Mouse (Mus musculus) 3T3-L1 (cell line): ENCODE results near the gene Ccdc57.
"Not testable (repeated sequence)": the region's sequence is repeated elsewhere in the genome, so short reads cannot be mapped to it uniquely, and the experiment has no call there.

Source experiments
- DNase-seq: peaks from one replicate; pipeline ENCODE4 v3.0.0-alpha.2; 2015; ENCODE audit warnings: low read depth, low spot score

Gene Ccdc57

GRCm38 (mm10) chr11:120903159-120903850, 29.4 kb downstream of the Ccdc57 start:
- DNase-seq, result no peak

DNA sequence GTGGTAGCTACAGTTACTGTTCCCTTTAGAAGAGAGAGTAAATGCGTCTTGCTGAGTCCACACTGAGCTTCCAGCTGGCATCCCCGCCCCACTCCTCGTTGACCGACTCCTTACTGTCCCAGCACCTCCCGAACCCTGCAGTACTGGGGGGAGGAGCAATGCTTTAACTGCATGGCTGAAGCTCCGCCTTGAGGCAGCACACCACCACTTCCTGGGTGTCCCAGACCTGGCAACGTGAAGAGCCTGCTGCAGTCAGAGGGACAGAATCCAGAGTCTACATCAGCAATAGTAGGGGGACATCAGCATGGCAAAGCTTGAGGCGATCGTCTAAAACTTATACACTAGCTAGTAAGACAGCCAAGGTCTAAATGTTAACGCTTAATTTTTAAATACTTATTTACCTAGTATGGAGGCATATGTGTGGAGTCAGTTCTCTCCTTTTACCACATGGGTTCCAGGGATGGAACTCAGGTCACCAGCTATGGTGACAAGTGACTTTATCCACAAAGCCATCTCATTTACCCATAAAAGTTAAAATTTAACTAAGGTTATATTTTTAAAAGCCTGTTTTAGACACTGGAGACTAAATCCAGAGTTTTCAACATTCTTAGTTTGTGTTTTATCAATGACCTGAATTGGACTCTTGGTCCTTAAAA, 30.1 kb downstream of the Ccdc57 start:
- no peak for DNase-seq

GRCm38 (mm10) chr11:120901729-120902486, 30.8 kb downstream of the Ccdc57 start:
- no peak for DNase-seq

DNA sequence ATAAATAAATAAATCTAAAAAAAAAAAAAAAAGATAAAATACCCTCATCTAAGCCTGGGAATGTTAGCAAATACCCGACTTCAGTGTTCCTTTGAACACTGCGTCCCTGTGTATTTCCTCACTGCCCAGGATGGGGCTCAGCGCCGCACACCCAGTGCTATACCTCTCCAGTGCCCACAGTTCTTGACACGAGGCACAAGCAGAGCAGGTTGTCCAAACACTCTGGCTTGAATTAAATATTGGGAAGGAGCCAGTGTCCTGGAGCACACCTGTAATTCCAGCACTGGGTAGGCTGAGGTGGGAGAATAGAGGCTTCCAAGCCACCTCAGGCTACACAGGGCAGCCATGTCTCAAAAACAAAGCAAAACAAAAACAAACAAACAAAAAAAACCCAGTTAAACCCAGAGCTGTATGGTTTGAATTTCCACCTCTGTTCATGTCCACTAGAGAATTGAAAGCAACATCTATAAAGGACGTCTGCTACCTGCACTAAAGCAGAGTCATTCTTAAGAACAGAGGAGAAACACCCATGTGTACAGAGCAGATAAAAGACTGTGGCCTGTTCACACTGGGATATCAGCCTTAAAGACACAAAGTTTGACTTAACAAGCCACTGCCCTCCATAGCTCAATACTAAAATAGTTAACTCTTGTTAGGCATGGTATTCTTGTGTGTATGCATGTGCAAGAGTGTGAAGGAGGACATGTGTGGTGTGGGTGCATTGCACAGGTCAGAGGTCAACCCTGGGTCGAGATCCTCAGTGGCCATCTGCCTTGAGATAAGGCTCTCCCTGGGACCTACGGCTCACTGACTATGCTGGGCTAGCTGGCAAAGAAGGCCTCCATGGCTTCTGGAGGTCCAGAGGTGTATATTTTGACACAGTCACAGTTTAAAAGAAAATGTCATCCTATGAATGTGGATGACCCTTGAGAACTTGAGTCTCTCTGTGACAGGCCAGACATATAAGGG, 32.1 kb downstream of the Ccdc57 start:
- no peak for DNase-seq

- DNase-seq, result peak; percentile 53
These were observed 34.5 kb downstream of the Ccdc57 start for GRCm38 (mm10) chr11:120898114-120898548.

DNA sequence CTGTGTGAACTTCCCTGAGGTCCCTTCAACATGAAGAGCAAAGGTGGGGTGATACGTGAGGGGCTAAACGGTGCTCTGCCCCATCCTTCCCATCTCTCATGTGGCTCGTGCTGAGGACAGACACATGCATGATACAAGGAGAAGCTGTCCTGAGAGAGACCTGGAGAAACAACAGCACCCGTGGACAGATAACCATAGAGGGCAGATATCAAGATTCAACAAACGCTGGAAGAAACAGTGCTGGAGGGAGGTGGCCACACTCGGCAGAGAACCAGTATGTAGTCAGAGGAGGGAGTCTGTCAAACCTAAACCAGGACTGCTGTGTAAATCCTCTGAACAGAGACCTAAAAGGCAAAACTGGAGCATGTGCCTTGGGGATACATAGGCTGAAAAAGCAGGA, 37.2 kb downstream of the Ccdc57 start:
- no peak for DNase-seq

DNA sequence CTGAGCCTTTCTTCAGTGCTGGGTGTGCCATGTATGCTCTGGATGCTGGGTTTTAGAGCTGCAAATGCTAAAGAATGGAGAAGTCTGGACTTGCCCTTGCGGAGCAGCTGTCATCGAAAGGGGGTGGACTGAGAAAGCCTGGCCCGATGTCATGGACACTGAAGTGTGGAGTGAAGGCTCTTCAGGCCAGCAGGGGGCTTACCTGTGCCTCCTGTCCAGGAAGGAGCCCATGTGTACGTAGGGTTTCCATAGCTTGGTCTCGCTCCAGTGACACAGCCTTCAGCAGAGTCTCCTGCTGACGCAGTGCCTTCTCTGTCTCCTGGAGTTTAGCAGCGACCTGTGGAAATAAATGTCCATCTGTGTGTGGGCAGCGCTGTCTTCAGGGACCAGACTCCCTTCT, 38.3 kb downstream of the Ccdc57 start:
- DNase-seq, result no peak

- DNase-seq, result no peak
These were observed 43.5 kb downstream of the Ccdc57 start for GRCm38 (mm10) chr11:120889216-120889615.

GRCm38 (mm10) chr11:120888718-120889117, 44.0 kb downstream of the Ccdc57 start:
- no peak for DNase-seq

DNA sequence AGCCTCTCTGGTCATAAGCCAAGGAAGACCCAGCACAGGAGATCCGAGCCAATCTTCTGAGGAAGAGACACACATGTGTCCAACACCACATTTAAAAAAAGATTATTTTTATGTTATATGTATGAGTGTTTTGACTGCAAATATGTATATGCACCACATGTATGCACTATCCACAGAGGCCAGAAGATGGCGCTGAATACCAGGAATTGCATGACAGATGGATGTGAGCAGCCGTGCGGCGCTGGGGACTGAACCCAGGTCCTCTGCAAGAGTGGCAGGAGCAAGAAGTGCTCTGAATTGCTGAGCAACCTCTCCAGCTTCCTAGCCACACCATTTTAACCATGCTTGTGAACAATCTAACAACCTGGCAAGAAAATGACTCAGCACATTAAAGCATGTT, 45.2 kb downstream of the Ccdc57 start:
- DNase-seq, result no peak

DNA sequence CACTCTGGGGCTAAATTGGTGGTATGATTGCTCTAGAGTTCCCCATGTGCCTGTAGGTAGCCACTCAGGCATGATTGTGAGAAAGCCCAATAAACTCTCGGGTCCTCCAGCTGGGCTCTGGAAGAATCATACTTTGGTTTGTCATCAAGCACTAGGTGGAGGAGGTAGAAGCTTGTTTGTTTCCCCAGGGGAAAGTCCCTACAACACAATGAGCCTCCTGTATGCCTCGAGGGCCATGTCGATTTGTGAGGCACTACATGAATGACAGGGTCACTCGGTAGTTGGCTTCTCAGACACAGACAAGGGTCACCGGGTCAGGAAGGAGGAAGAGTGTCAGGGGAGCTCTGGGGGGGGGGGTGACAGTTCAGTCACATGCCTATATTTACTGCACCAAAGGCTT, 46.2 kb downstream of the Ccdc57 start:
- DNase-seq, result no peak

GRCm38 (mm10) chr11:120883601-120884000, 49.1 kb downstream of the Ccdc57 start:
- no peak for DNase-seq

- no peak for DNase-seq
These were observed 49.7 kb downstream of the Ccdc57 start for GRCm38 (mm10) chr11:120882931-120883330.

GRCm38 (mm10) chr11:120873206-120873605, 59.5 kb downstream of the Ccdc57 start:
- DNase-seq, result peak; percentile 26

DNA sequence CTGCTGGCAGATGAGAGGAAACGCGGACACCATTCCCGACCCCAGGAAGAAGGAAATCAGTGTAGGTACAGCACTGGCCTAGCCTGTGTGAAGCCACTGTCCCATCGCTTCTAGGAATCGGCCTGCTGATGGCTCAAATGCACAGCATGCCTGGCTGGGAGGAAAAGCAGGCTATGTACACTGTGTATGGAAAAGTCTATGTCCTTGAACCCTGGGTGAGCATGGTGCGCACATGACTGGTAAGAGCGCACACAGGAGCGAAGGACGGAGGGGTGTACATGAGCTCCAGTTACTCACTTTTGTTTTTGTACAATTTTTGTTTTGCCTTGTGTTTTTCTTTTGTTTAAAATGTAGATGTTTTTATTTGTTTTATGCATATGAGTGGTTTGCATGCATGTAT, 61.2 kb downstream of the Ccdc57 start:
- no peak for DNase-seq

DNA sequence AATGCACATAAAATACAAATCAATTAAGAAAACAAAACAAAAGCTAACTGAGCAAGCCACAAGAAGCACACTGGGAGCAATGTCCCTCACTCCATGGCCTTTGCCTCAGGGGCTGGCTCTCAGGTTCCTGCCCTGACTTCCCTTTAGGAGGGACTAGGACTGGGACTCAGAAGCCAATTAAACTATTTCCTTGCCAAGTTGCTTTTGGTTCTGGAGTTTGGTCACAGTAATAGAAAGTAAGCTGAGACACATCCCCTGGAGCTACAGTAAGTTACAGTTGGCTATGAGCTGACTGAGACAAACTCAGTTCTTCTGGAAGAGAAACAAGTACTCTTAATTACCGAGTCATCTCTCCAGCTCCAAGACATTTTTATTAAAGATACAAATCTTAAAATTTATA, 66.9 kb downstream of the Ccdc57 start:
- DNase-seq, result no peak

DNA sequence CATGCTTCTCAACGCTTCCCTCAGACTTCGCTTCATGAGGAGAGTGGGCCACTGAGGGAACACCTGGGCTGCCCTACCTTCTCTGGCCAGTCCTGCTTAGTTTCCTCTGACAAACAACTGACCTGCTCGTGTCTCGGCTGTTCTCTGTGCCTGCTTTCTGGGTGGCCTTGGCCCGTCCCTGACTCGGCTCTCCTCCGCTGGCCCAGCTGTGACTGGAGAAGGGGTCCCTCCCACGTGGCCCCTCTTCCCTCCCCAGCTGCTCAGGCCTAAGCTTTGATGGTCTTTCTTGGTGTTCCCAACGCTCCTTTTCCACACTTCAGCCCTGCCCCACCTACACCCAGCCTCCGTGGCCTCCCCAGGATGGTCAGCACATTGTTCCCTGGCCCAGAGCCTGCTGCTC, 69.9 kb downstream of the Ccdc57 start:
- no peak for DNase-seq

DNA sequence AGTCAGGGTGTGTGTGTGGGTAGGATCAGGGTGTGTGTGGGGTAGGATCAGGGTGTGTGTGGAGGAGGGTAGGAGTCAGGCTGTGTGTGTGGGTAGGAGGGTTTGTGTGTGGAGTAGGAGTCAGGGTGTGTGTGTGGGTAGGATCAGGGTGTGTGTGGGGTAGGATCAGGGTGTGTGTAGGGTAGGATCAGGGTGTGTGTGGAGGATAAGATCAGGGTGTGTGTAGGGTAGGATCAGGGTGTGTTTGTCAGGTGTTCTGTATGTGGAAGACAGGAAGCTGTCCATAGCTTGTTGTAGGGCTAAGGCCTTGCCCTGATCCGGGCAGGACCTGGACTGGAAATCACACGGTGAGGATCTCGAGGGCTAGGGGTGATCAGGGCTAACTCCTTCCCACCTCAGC, 76.7 kb downstream of the Ccdc57 start:
- DNase-seq, result not testable (repeated sequence)

- DNase-seq, result no peak
These were observed 78.9 kb downstream of the Ccdc57 start for GRCm38 (mm10) chr11:120853788-120854187.

- DNase-seq, result no peak
These were observed 79.5 kb downstream of the Ccdc57 start for GRCm38 (mm10) chr11:120853158-120853557.
